Mouse (Mus musculus) liver, embryonic 15.5 days (tissue): ENCODE measurements around the gene Gm20388. TPM values are rescaled to one million over a fixed set of nuclear protein-coding genes. Genes with fewer than 3 reads are reported as not detected.

Experiments used
- ATAC-seq: fragments of 200-750 bp; cut with Nextera tagmentation; 2 replicates; pipeline ENCODE4 v1.8.0; 2017; ENCODE audit warnings: moderate number of reproducible peaks, mild to moderate bottlenecking, moderate library complexity; ENCODE audit not compliant: insufficient read depth
- H3K27ac ChIP-seq: fragments of 300-500 bp; sonication (generic); replicated peaks from 2 replicates; pipeline ENCODE4 v1.5.1; 2015; ENCODE audit warnings: mild to moderate bottlenecking, inconsistent platforms
- H3K27me3 ChIP-seq: fragments of 300-500 bp; sonication (generic); 2 replicates; pipeline ENCODE4 v1.6.1; 2015; ENCODE audit warnings: mild to moderate bottlenecking, inconsistent platforms
- H3K36me3 ChIP-seq: fragments of 300-500 bp; sonication (generic); replicated peaks from 2 replicates; pipeline ENCODE4 v1.6.1; 2015; ENCODE audit warnings: moderate library complexity, mild to moderate bottlenecking, inconsistent platforms
- H3K4me1 ChIP-seq: fragments of 300-500 bp; sonication (generic); replicated peaks from 2 replicates; pipeline ENCODE4 v1.6.1; 2015; ENCODE audit warnings: inconsistent platforms
- H3K4me2 ChIP-seq: fragments of 300-500 bp; sonication (generic); 2 replicates; pipeline ENCODE4 v1.6.1; 2015; ENCODE audit warnings: moderate library complexity, mild to moderate bottlenecking, inconsistent platforms
- H3K4me3 ChIP-seq: fragments of 300-500 bp; sonication (generic); replicated peaks from 2 replicates; pipeline ENCODE4 v1.5.1; 2015; ENCODE audit warnings: mild to moderate bottlenecking, inconsistent platforms
- H3K9ac ChIP-seq: fragments of 300-500 bp; sonication (generic); 2 replicates; pipeline ENCODE4 v1.6.1; 2015; ENCODE audit warnings: moderate library complexity, mild to moderate bottlenecking, inconsistent platforms
- H3K9me3 ChIP-seq: fragments of 300-500 bp; sonication (generic); replicated peaks from 2 replicates; pipeline ENCODE4 v1.6.1; 2016; ENCODE audit warnings: inconsistent platforms
- WGBS: fragments of 180-500 bp; shearing (Covaris S2); methylation state at CpG from one replicate; pipeline ENCODE4 v1.1.7; 2015; ENCODE audit warnings: mixed read lengths; ENCODE audit not compliant: insufficient replicate concordance; 5-methylcytosine and 5-hydroxymethylcytosine counted together
- polyA plus RNA-seq: library from polyadenylated mRNA; unstranded; fragments of >200 nt; fragmentation: Nextera tagmentation; extraction: Ambion mirVana; gene quantifications from 2 replicates; pipeline ENCODE4 v1.2.1, GENCODE M21; 2015

Gene Gm20388
- polyA plus RNA-seq, 1 experiment from 2014 or later = not detected

DNA sequence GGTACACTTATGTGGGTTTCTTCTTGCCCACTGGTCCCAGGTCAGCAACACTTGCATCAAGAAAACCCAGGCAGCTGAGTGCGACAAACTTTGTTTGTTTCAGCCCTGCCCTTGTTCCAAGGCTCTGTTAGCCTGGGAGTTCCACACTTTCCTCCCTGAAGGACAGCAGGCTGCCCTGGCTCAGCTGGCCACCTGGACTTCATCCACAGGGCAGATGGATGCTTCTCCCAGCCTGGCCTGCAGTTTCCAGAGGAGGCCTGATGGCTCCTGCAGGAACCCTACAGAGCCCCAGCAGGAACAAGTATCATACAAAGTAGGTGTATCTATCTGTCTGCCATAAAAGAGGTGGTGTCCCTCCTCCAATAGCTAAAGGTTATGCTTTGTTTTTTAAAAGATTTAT lies 2530.7 kb downstream of the Gm20388 start:
- no peak for ATAC-seq
- no peak overlapping the region for H3K4me3 ChIP-seq
- 93% methylated on average over 1 of the region's 1 CpGs for WGBS
- no peak overlapping the region for H3K27ac ChIP-seq
- no peak overlapping the region for H3K9ac ChIP-seq
- no peaks in the 10 kb centered on the region; the same call in 1 of the 2 replicates for H3K27me3 ChIP-seq
- peaks cover 25% of the 10 kb centered on the region for H3K36me3 ChIP-seq
- no peaks in the 10 kb centered on the region for H3K9me3 ChIP-seq
- H3K4me2 ChIP-seq = no peak overlapping the region
- H3K4me1 ChIP-seq = peaks cover 60% of the 10 kb centered on the region

DNA sequence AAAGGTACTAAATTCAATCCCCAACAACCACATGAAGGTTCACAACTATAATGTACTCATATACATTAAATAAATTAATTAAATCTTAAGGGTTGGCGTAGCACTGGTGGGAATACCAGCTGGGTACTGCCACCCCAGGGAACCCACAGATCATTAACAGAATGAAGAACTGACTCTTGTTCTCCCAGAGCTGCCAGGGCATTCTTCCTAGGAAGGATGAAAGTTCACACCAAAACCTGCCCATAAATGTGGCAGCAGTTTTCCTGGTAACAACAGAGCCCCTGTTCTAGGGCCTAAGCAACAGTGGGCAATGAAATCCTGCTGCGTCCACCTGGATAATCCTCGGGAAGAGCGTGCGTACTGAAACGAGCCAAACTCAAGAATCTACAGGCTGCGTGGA lies 2531.7 kb downstream of the Gm20388 start:
- Histone ChIP-seq H3K4me3 (peak overlapping the region; percentile 68), H3K36me3 (peaks cover 15% of the 10 kb centered on the region), H3K4me1 (peaks cover 52% of the 10 kb centered on the region), H3K27me3 (peaks cover 3% of the 10 kb centered on the region; the same call in 1 of the 2 replicates), H3K27ac (no peak overlapping the region), H3K4me2 (peak overlapping the region; percentile 96), H3K9ac (peak overlapping the region; percentile 62; the same call in 1 of the 2 replicates), H3K9me3 (no peaks in the 10 kb centered on the region)
- no peak for ATAC-seq
- WGBS = 48% methylated on average over 7 of the region's 7 CpGs

DNA sequence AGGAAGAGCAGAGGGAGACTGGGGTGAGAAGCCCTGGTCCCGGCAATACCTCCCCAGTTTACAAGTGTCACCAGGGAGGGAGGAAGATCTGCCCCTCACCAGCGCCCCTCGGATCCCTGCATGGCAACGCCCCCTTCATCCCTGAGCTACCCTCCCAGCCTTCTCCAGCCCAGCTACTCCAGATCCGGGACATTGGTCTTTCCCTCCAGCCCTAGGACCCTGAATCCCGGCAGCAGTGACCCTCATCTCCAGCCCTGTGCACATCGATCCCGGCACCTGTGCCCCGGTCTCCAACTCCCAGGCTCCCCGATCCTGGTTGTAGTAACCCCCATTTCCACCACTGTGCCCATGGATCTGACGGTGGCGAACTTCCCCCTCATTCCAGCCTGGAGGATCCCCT lies 2532.1 kb downstream of the Gm20388 start:
- WGBS = 2% methylated on average over 12 of the region's 12 CpGs
- Histone ChIP-seq H3K27ac (peak overlapping the region; percentile 55), H3K36me3 (peaks cover 11% of the 10 kb centered on the region), H3K4me3 (peak overlapping the region; percentile 68), H3K9me3 (no peaks in the 10 kb centered on the region), H3K4me1 (peaks cover 48% of the 10 kb centered on the region), H3K4me2 (peak overlapping the region; percentile 96), H3K27me3 (peaks cover 7% of the 10 kb centered on the region; the same call in 1 of the 2 replicates), H3K9ac (peak overlapping the region; percentile 62)
- no peak for ATAC-seq

DNA sequence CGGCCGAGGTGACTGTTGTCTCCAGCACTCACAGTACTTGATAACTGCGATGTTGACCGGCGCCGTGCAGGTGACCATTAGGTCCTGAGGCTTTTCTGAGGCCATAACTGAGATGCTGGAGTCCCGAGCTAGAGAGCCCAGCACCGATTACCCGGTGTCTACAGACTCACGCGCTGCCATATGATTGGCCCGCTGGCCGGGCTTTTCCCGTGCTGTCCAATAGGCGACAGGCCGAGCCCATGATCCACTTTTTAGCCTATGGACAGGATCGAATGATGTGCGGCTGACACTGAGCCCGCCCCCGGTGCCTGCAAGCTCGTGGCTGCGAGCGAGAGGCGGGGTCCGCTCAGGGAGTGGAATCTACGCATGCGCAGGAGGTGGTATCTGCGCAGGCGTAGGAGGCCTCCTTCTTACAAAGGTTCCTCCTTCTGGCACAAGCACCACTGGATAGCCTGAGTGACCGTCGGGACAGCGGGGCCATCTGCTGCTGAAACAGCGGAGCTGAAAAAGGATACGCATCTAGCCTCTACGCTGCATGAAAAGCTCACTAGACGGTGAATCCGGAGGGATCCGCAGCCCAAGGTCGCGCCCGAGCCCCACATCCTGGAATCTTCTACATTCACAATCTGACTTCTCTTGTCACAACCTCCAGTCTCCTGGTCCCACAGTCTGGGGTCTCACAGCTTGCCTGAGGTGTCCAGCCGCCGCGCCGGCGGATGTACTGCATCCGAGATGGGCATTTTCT lies 2532.8 kb downstream of the Gm20388 start, which contains the start of gene Mvd:
Mvd (minus strand) TSS at position 161 of the 745 bp plus-strand sequence.
- peaks cover 6% of the 10 kb centered on the region for H3K36me3 ChIP-seq
- peak within 1 kb of the TSS; percentile 68 for H3K4me3 ChIP-seq
- H3K4me1 ChIP-seq = peaks cover 41% of the 10 kb centered on the region
- peak within 1 kb of the TSS; percentile 86 for H3K27ac ChIP-seq
- H3K9me3 ChIP-seq = no peaks in the 10 kb centered on the region
- WGBS = under 1% methylated on average over 47 of the region's 47 CpGs
- ATAC-seq = peak; percentile 98
- H3K9ac ChIP-seq = peak within 1 kb of the TSS; percentile 73
- peak within 1 kb of the TSS; percentile 96 for H3K4me2 ChIP-seq
- H3K27me3 ChIP-seq = peaks cover 7% of the 10 kb centered on the region; the same call in 1 of the 2 replicates

DNA sequence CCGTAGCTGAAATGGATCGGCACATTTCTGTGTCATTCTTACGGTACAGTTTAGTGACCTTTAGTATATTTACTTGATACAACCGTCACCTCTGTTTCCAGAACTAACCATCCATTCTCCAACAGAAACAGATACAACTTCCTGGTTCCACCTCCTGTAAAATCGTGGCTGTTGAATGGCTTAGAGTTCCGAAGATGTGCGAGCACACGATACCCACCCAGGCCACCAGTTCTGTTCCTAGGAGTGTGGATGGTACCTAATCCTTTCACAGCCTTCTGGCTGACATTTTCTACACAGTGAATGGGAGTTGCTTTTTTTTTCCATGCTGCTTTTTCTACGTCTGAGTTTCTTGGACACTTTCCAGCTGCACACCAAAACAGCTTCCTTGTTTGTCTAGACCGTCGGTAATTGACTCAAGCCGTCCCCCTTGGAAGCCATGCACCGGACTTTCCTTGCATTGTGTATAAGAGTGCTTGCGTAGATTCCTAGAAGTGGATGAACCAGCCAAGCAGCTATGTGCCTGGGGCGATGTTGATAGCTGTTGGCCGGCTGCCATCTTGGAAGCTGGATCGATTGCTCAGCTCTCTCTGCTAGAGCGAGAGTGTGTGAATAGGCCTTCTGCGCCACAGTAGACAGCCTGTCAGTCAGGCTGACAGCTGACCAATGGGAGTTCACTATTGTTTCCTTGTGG lies 2533.6 kb downstream of the Gm20388 start:
- peak overlapping the region; percentile 68 for H3K4me3 ChIP-seq
- peaks cover 37% of the 10 kb centered on the region for H3K4me1 ChIP-seq
- WGBS = 10% methylated on average over 19 of the region's 19 CpGs
- H3K27ac ChIP-seq = peak overlapping the region; percentile 86
- peaks cover 4% of the 10 kb centered on the region for H3K36me3 ChIP-seq
- peak overlapping the region; percentile 73 for H3K9ac ChIP-seq
- peaks cover 7% of the 10 kb centered on the region; the same call in 1 of the 2 replicates for H3K27me3 ChIP-seq
- H3K9me3 ChIP-seq = no peaks in the 10 kb centered on the region
- peak overlapping the region; percentile 96 for H3K4me2 ChIP-seq
- ATAC-seq = peak; percentile 22; the same call in 1 of the 2 replicates

DNA sequence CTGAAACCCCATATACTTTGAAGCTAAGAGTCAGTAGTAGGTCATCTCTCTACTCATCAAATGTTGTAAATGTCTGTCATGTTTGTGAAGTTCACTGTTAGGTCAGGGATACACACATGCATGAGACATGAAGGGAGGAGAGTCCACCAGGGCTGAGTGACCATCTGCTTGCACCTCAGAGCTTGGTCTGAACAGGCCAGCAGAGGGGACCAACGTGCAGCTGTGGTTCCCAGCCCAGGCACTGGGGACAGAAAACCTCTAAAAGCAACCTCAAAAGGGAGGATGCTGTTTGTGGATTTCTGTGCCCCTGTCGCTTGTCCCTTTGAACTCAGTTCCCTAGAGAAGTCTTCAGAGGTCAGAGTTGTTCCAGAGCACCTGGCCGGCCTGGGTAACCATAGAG lies 2534.6 kb downstream of the Gm20388 start:
- Histone ChIP-seq H3K9ac (no peak overlapping the region), H3K4me2 (no peak overlapping the region), H3K9me3 (no peaks in the 10 kb centered on the region), H3K27ac (no peak overlapping the region), H3K4me3 (no peak overlapping the region), H3K27me3 (peaks cover 13% of the 10 kb centered on the region; the same call in 1 of the 2 replicates), H3K4me1 (peaks cover 34% of the 10 kb centered on the region), H3K36me3 (no peaks in the 10 kb centered on the region)
- 47% methylated on average over 3 of the region's 3 CpGs for WGBS
- no peak for ATAC-seq

DNA sequence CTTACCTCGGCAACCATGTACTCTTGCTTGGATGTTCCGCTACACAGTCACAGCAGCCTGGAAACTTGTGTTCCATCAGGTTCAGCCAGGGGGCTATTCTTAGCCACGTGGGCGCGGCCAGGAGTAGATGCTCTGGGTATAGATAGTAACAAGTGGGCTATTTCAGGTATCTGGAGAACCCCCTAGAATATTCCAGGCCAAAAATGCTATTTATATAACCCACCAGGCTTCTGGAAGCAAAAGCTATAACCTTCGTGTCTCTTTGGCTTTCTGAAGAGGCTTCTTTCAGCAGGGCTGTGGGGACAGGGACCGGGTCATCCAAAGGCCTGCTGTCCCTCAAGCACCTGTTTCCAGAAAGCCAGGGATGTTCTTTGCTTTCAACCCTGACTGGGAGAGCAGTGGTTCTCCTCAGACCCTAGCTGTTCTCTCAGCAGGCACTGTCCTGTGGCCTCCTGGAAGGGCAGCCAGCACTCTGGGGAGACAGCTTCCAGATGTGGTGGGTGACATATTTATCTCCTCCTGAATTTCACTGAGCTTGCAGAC lies 2540.6 kb downstream of the Gm20388 start:
- peaks cover 31% of the 10 kb centered on the region for H3K27me3 ChIP-seq
- H3K4me2 ChIP-seq = no peak overlapping the region
- no peak overlapping the region for H3K9ac ChIP-seq
- WGBS = 54% methylated on average over 7 of the region's 7 CpGs
- peaks cover 18% of the 10 kb centered on the region for H3K4me1 ChIP-seq
- H3K36me3 ChIP-seq = no peaks in the 10 kb centered on the region
- H3K27ac ChIP-seq = no peak overlapping the region
- H3K9me3 ChIP-seq = no peaks in the 10 kb centered on the region
- no peak overlapping the region for H3K4me3 ChIP-seq
- ATAC-seq = no peak

DNA sequence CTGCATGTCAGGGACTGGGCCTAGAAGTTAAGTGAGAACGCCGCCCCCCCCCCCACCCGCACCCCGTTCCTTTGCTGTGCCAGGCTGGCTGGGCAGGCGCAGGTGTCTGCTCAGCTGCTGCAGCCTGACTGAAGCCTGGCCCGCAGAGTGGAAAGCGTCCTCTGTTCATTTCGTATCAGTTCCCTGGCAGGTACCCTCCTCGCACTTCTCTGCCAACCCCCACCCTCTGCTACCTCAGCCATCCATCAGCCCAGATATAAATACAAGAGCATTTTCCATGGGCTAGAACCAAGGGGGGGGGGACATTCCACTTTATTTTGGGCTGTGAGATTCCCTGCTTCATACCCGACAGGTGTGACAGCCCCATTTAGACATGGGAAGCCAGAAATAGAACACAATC lies 2541.5 kb downstream of the Gm20388 start:
- no peak overlapping the region for H3K4me2 ChIP-seq
- H3K27ac ChIP-seq = no peak overlapping the region
- peaks cover 38% of the 10 kb centered on the region for H3K27me3 ChIP-seq
- H3K4me1 ChIP-seq = peaks cover 18% of the 10 kb centered on the region
- H3K36me3 ChIP-seq = no peaks in the 10 kb centered on the region
- no peaks in the 10 kb centered on the region for H3K9me3 ChIP-seq
- WGBS = 80% methylated on average over 10 of the region's 10 CpGs
- no peak overlapping the region for H3K4me3 ChIP-seq
- no peak overlapping the region for H3K9ac ChIP-seq
- ATAC-seq = no peak

DNA sequence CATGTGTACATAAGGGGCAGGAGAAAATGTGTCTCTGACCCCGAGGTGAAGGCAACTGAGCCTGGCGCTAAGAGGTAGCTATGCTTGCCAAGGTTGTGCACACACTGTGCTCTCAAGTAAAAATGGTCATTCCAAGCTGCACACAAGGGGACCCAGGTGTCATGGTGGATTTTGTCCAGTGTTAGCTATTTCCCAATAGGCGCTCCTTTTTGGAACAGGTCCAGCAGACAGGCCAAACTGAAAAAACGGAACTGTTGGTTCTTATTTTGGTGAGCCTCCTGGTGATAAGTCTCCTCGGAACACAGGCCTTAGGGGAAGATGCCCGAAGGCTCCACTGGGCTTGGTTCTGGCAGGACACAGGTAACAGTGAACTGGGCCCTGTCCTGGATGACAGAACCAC lies 2543.8 kb downstream of the Gm20388 start:
- WGBS = 69% methylated on average over 6 of the region's 6 CpGs
- H3K4me1 ChIP-seq = peaks cover 19% of the 10 kb centered on the region
- no peak for ATAC-seq
- H3K27me3 ChIP-seq = peaks cover 54% of the 10 kb centered on the region
- H3K4me2 ChIP-seq = no peak overlapping the region
- no peaks in the 10 kb centered on the region for H3K9me3 ChIP-seq
- no peak overlapping the region for H3K27ac ChIP-seq
- no peak overlapping the region for H3K9ac ChIP-seq
- H3K4me3 ChIP-seq = no peak overlapping the region
- no peaks in the 10 kb centered on the region for H3K36me3 ChIP-seq

DNA sequence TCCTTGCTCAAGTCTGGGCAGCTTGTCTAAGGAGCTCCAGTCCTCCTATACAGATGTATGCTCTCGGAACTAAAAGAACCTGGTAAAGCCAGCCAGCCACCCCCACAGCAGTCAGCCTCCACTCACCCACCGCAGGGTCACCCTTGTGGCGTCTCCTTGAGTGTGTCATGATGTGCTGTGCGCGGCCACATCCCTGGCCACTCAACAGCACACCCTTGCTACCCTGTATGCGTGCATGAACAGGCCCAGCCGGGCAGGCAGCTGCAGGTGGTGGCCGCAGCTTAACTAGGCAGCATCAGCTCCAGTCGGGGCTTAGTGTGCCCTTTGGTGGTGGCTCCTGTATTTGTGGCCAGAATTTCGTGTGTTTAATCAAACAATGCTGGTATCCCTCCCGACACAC lies 2546.5 kb downstream of the Gm20388 start:
- Histone ChIP-seq H3K4me3 (no peak overlapping the region), H3K9me3 (no peaks in the 10 kb centered on the region), H3K27ac (no peak overlapping the region), H3K4me1 (peaks cover 44% of the 10 kb centered on the region), H3K9ac (no peak overlapping the region), H3K27me3 (peaks cover 72% of the 10 kb centered on the region), H3K36me3 (no peaks in the 10 kb centered on the region), H3K4me2 (no peak overlapping the region)
- ATAC-seq = no peak
- 63% methylated on average over 11 of the region's 11 CpGs for WGBS
